Mouse (Mus musculus) left cerebral cortex, adult 2 months (tissue): ENCODE results near the gene Brca2. TPM values are rescaled to one million over a fixed set of nuclear protein-coding genes. Genes with fewer than 3 reads are reported as not detected.
A peak's percentile ranks its signal among the peaks of the same experiment; 100 is the strongest.

Source experiments
- DNase-seq, 2 experiments: peaks; one replicate each; pipeline ENCODE4 v3.0.0; 2021 to 2022; ENCODE audit warnings: low spot score in 2 of 2, mixed read lengths in 1 of 2; ENCODE audit errors: extremely low spot score in 1 of 2
- H3K27ac ChIP-seq: fragments of 200-600 bp; 2 replicates; pipeline ENCODE4 v1.8.1; 2022
- H3K4me3 ChIP-seq: fragments of 200-600 bp; 2 replicates; pipeline ENCODE4 v1.8.1; 2022
- CTCF ChIP-seq: fragments of 200-600 bp; IDR thresholded peaks from 2 replicates; pipeline ENCODE4 v1.8.1; 2022; ENCODE audit warnings: antibody characterized with exemption, mild to moderate bottlenecking, moderate library complexity
- intact Hi-C: fragments of 180-260 bp; cut with DNase I; formaldehyde crosslinking; loops from one replicate; pipeline ENCODE4 v1.15.1; 2025
- total RNA-seq, 2 experiments: library from RNA; stranded (reverse); gene quantifications; 2 replicates each; pipeline ENCODE4 v1.2.3; 2021

The Brca2 gene
- total RNA-seq, 2 experiments from 2014 or later: 8.2 to 11.2 TPM

- Histone ChIP-seq H3K27ac (no peak within 1 kb of the TSS), H3K4me3 (peak within 1 kb of the TSS; percentile 7; the same call in 1 of the 2 replicates)
- intact Hi-C loops: no loop called here
- no peak for DNase-seq
- TF ChIP-seq CTCF: no peak
Measured at GRCm38 (mm10) chr5:150518064-150518463, 4.4 kb upstream of the Brca2 start, which contains the start of gene Zar1l. Gene Zar1l (minus strand): TSS chr5:150518164.

GRCm38 (mm10) chr5:150519551-150519950 is 2.9 kb upstream of the Brca2 start:
- no peak for DNase-seq
- no peak overlapping the region for H3K27ac ChIP-seq
- intact Hi-C loops: no loop called here
- H3K4me3 ChIP-seq: no peak overlapping the region
- peak; percentile 47 for TF ChIP-seq CTCF

GRCm38 (mm10) chr5:150522867-150523234 is 421 bp downstream of the Brca2 start:
- H3K27ac ChIP-seq: no peak overlapping the region

GRCm38 (mm10) chr5:150525239-150525638 is 2.8 kb downstream of the Brca2 start:
- TF ChIP-seq CTCF: peak; percentile 3; the same call in 1 of the 2 replicates
- intact Hi-C loops: no loop called here
- no peak for DNase-seq
- no peak overlapping the region for H3K27ac ChIP-seq
- H3K4me3 ChIP-seq: no peak overlapping the region

More at GRCm38 (mm10) chr5:150522867-150523234, 421 bp downstream of the Brca2 start:
- no peak for TF ChIP-seq CTCF
- intact Hi-C loops: loop anchor here (2.0 to 5.0 kb wide), 2 partner anchors 142 to 844 kb away; no protein-coding TSS in a partner anchor
- no peak for DNase-seq
- H3K4me3 ChIP-seq: peak overlapping the region; percentile 83

- TF ChIP-seq CTCF: no peak
- intact Hi-C loops: no loop called here
- DNase-seq: no peak
- no peak overlapping the region for H3K27ac ChIP-seq
- no peak overlapping the region for H3K4me3 ChIP-seq
Measured at GRCm38 (mm10) chr5:150541302-150541701, 18.9 kb downstream of the Brca2 start.

GRCm38 (mm10) chr5:150543184-150543583 is 20.8 kb downstream of the Brca2 start:
- H3K27ac ChIP-seq: no peak overlapping the region
- no peak overlapping the region for H3K4me3 ChIP-seq
- intact Hi-C loops: no loop called here
- no peak for TF ChIP-seq CTCF
- no peak for DNase-seq

- no peak overlapping the region for H3K4me3 ChIP-seq
- intact Hi-C loops: no loop called here
- DNase-seq: no peak
- peak; percentile 35 for TF ChIP-seq CTCF
- no peak overlapping the region for H3K27ac ChIP-seq
Measured at GRCm38 (mm10) chr5:150551637-150552036, 29.2 kb downstream of the Brca2 start.

- TF ChIP-seq CTCF: no peak
- Histone ChIP-seq H3K4me3 (no peak overlapping the region), H3K27ac (no peak overlapping the region)
- DNase-seq: no peak
- intact Hi-C loops: no loop called here
Measured at GRCm38 (mm10) chr5:150559519-150560103, 37.2 kb downstream of the Brca2 start.

GRCm38 (mm10) chr5:150560851-150561250 is 38.4 kb downstream of the Brca2 start:
- Histone ChIP-seq H3K27ac (no peak overlapping the region), H3K4me3 (no peak overlapping the region)
- intact Hi-C loops: no loop called here
- no peak for TF ChIP-seq CTCF
- DNase-seq: no peak

- no peak for TF ChIP-seq CTCF
- H3K27ac ChIP-seq: no peak overlapping the region
- no peak for DNase-seq
- no peak overlapping the region for H3K4me3 ChIP-seq
- intact Hi-C loops: no loop called here
Measured at GRCm38 (mm10) chr5:150561376-150561775, 38.9 kb downstream of the Brca2 start.

GRCm38 (mm10) chr5:150561783-150562182 is 39.4 kb downstream of the Brca2 start:
- Histone ChIP-seq H3K27ac (no peak overlapping the region), H3K4me3 (no peak overlapping the region)
- DNase-seq: no peak
- no peak for TF ChIP-seq CTCF
- intact Hi-C loops: no loop called here

- no peak for TF ChIP-seq CTCF
- Histone ChIP-seq H3K27ac (no peak overlapping the region), H3K4me3 (no peak overlapping the region)
- no peak for DNase-seq
- intact Hi-C loops: no loop called here
Measured at GRCm38 (mm10) chr5:150564426-150564825, 42.0 kb downstream of the Brca2 start.

GRCm38 (mm10) chr5:150566226-150566625 is 43.8 kb downstream of the Brca2 start:
- H3K27ac ChIP-seq: peak overlapping the region; percentile 72
- intact Hi-C loops: no loop called here
- H3K4me3 ChIP-seq: no peak overlapping the region
- TF ChIP-seq CTCF: no peak
- peak; percentile 25 to 47 for DNase-seq
